Mouse (Mus musculus) heart, embryonic 16.5 days (tissue): ENCODE results near the gene Stxbp3. TPM values are rescaled to one million over a fixed set of nuclear protein-coding genes. Genes with fewer than 3 reads are reported as not detected.
"Not testable (repeated sequence)": the region's sequence is repeated elsewhere in the genome, so short reads cannot be mapped to it uniquely, and the experiment has no call there.

Source experiments
- ATAC-seq: fragments of 200-750 bp; cut with Nextera tagmentation; replicated peaks from 2 replicates; pipeline ENCODE4 v1.8.0; 2017; ENCODE audit warnings: moderate number of reproducible peaks; ENCODE audit not compliant: insufficient read depth, low FRiP score; ENCODE audit errors: extremely low read depth
- H3K27ac ChIP-seq: fragments of 300-500 bp; sonication (generic); 2 replicates; pipeline ENCODE4 v1.5.1; 2014; ENCODE audit warnings: mild to moderate bottlenecking, low read length, control low read depth, moderate library complexity
- H3K27me3 ChIP-seq: fragments of 300-500 bp; sonication (generic); 2 replicates; pipeline ENCODE4 v1.6.1; 2014; ENCODE audit warnings: low read length, mixed read lengths; ENCODE audit not compliant: control insufficient read depth, insufficient read depth
- H3K36me3 ChIP-seq: fragments of 300-500 bp; sonication (generic); 2 replicates; pipeline ENCODE4 v1.6.1; 2014; ENCODE audit not compliant: control insufficient read depth, insufficient read depth
- H3K4me1 ChIP-seq: fragments of 300-500 bp; sonication (generic); 2 replicates; pipeline ENCODE4 v1.6.1; 2014; ENCODE audit warnings: low read length, mixed read lengths; ENCODE audit not compliant: control insufficient read depth, insufficient read depth
- H3K4me2 ChIP-seq: fragments of 300-500 bp; sonication (generic); 2 replicates; pipeline ENCODE4 v1.6.1; 2014; ENCODE audit warnings: low read depth, mild to moderate bottlenecking, control low read depth, low read length
- H3K4me3 ChIP-seq: fragments of 300-500 bp; sonication (generic); 2 replicates; pipeline ENCODE4 v1.5.1; 2014; ENCODE audit warnings: mild to moderate bottlenecking, control low read depth, low read length
- H3K9ac ChIP-seq: fragments of 300-500 bp; sonication (generic); 2 replicates; pipeline ENCODE4 v1.6.1; 2014; ENCODE audit warnings: low read length, control low read depth
- H3K9me3 ChIP-seq: fragments of 300-500 bp; sonication (generic); replicated peaks from 2 replicates; pipeline ENCODE4 v1.6.1; 2016; ENCODE audit warnings: low read length; ENCODE audit not compliant: control insufficient read depth
- WGBS: fragments of 180-500 bp; shearing (Covaris S2); extraction: QIAGEN DNeasy Blood & Tissue Kit; methylation state at CpG from one replicate; pipeline ENCODE4 v1.1.7; 2014; 5-methylcytosine and 5-hydroxymethylcytosine counted together
- polyA plus RNA-seq: library from polyadenylated mRNA; unstranded; fragments of >200 nt; fragmentation: Nextera tagmentation; extraction: Ambion mirVana; gene quantifications from 2 replicates; pipeline ENCODE4 v1.2.1, GENCODE M21; 2015

The Stxbp3 gene
- polyA plus RNA-seq, 1 experiment from 2014 or later: 33.1 TPM

GRCm38 (mm10) chr3:108880544-108881507 lies 40.5 kb upstream of the Stxbp3 start:
- H3K4me1 ChIP-seq: peaks cover 35% of the 10 kb centered on the region
- H3K36me3 ChIP-seq: no peaks in the 10 kb centered on the region
- peak overlapping the region; percentile 28; the same call in 1 of the 2 replicates for H3K9ac ChIP-seq
- peak overlapping the region; percentile 46 for H3K4me2 ChIP-seq
- peak; percentile 77 for ATAC-seq
- H3K27ac ChIP-seq: peak overlapping the region; percentile 87
- 31% methylated on average over 28 of the region's 28 CpGs for WGBS
- no peaks in the 10 kb centered on the region for H3K9me3 ChIP-seq
- H3K27me3 ChIP-seq: no peaks in the 10 kb centered on the region
- H3K4me3 ChIP-seq: peak overlapping the region; percentile 9; the same call in 1 of the 2 replicates

GRCm38 (mm10) chr3:108879836-108880435 lies 39.6 kb upstream of the Stxbp3 start:
- WGBS: 51% methylated on average over 5 of the region's 5 CpGs
- no peak for ATAC-seq
- Histone ChIP-seq H3K4me3 (no peak overlapping the region), H3K4me2 (no peak overlapping the region), H3K9ac (no peak overlapping the region), H3K9me3 (no peaks in the 10 kb centered on the region), H3K27ac (no peak overlapping the region), H3K36me3 (no peaks in the 10 kb centered on the region), H3K4me1 (peaks cover 28% of the 10 kb centered on the region), H3K27me3 (no peaks in the 10 kb centered on the region)

- Histone ChIP-seq H3K4me1 (peaks cover 26% of the 10 kb centered on the region), H3K4me3 (no peak overlapping the region), H3K9ac (no peak overlapping the region), H3K4me2 (no peak overlapping the region), H3K27me3 (no peaks in the 10 kb centered on the region), H3K27ac (no peak overlapping the region), H3K9me3 (no peaks in the 10 kb centered on the region), H3K36me3 (no peaks in the 10 kb centered on the region)
- 31% methylated on average over 2 of the region's 2 CpGs for WGBS
- no peak for ATAC-seq
Measured at GRCm38 (mm10) chr3:108879129-108879528, 38.8 kb upstream of the Stxbp3 start.

GRCm38 (mm10) chr3:108870631-108871030 lies 30.3 kb upstream of the Stxbp3 start:
- ATAC-seq: no peak
- no peak overlapping the region for H3K27ac ChIP-seq
- peaks cover 5% of the 10 kb centered on the region; the same call in 1 of the 2 replicates for H3K9me3 ChIP-seq
- no peak overlapping the region for H3K4me2 ChIP-seq
- no peak overlapping the region for H3K9ac ChIP-seq
- H3K4me1 ChIP-seq: no peaks in the 10 kb centered on the region
- WGBS: 80% methylated on average over 6 of the region's 6 CpGs
- H3K36me3 ChIP-seq: no peaks in the 10 kb centered on the region
- no peaks in the 10 kb centered on the region for H3K27me3 ChIP-seq
- H3K4me3 ChIP-seq: no peak overlapping the region

GRCm38 (mm10) chr3:108867449-108867848 lies 27.1 kb upstream of the Stxbp3 start:
- no peak for ATAC-seq
- Histone ChIP-seq H3K9ac (no peak overlapping the region), H3K4me3 (no peak overlapping the region), H3K27ac (no peak overlapping the region), H3K4me2 (no peak overlapping the region), H3K9me3 (peaks cover 5% of the 10 kb centered on the region; the same call in 1 of the 2 replicates), H3K36me3 (no peaks in the 10 kb centered on the region), H3K4me1 (no peaks in the 10 kb centered on the region), H3K27me3 (no peaks in the 10 kb centered on the region)
- 90% methylated on average over 3 of the region's 3 CpGs for WGBS

- Histone ChIP-seq H3K27me3 (no peaks in the 10 kb centered on the region), H3K36me3 (no peaks in the 10 kb centered on the region), H3K9me3 (peaks cover 5% of the 10 kb centered on the region; the same call in 1 of the 2 replicates), H3K4me3 (no peak overlapping the region), H3K4me2 (no peak overlapping the region), H3K4me1 (no peaks in the 10 kb centered on the region), H3K27ac (no peak overlapping the region), H3K9ac (no peak overlapping the region)
- no peak for ATAC-seq
- 89% methylated on average over 3 of the region's 3 CpGs for WGBS
Measured at GRCm38 (mm10) chr3:108865676-108866075, 25.4 kb upstream of the Stxbp3 start.

GRCm38 (mm10) chr3:108865129-108865528 lies 24.8 kb upstream of the Stxbp3 start:
- Histone ChIP-seq H3K9ac (no peak overlapping the region), H3K4me2 (no peak overlapping the region), H3K4me1 (no peaks in the 10 kb centered on the region), H3K36me3 (no peaks in the 10 kb centered on the region), H3K4me3 (no peak overlapping the region), H3K9me3 (peaks cover 5% of the 10 kb centered on the region; the same call in 1 of the 2 replicates), H3K27me3 (no peaks in the 10 kb centered on the region), H3K27ac (no peak overlapping the region)
- ATAC-seq: no peak
- 37% methylated on average over 3 of the region's 3 CpGs for WGBS

- Histone ChIP-seq H3K36me3 (no peaks in the 10 kb centered on the region), H3K9me3 (peaks cover 5% of the 10 kb centered on the region; the same call in 1 of the 2 replicates), H3K4me2 (no peak overlapping the region), H3K27ac (no peak overlapping the region), H3K4me1 (peaks cover 5% of the 10 kb centered on the region), H3K4me3 (no peak overlapping the region), H3K9ac (no peak overlapping the region), H3K27me3 (no peaks in the 10 kb centered on the region)
- no peak for ATAC-seq
- WGBS: 76% methylated on average over 10 of the region's 10 CpGs
Measured at GRCm38 (mm10) chr3:108863091-108863490, 22.8 kb upstream of the Stxbp3 start.

GRCm38 (mm10) chr3:108862282-108862681 lies 22.0 kb upstream of the Stxbp3 start:
- not testable (repeated sequence) for H3K9me3 ChIP-seq, H3K27ac ChIP-seq, H3K4me3 ChIP-seq, H3K4me1 ChIP-seq, H3K36me3 ChIP-seq, H3K4me2 ChIP-seq, H3K27me3 ChIP-seq, H3K9ac ChIP-seq, ATAC-seq
- WGBS: 91% methylated on average over 4 of the region's 4 CpGs
